Mouse (Mus musculus): ENCODE measurements at regions not wholly inside any gene's neighbourhood (a gene's known extent, or its start where the extent isn't known, plus 50 kb on each side); places are given as distances from the start of the nearest gene placed in this dataset.

- DNase-seq = no peak
These were observed 1068.5 kb upstream of the Klhl29 start for GRCm38 (mm10) chr12:6444026-6444425.

- peak in 1 of 2 experiments; percentile 1 for DNase-seq
These were observed 1042.3 kb upstream of the Klhl29 start for GRCm38 (mm10) chr12:6417804-6418203.

GRCm38 (mm10) chr12:6400591-6400990, 1025.1 kb upstream of the Klhl29 start:
- no peak for DNase-seq

- no peak for DNase-seq
These were observed 1006.4 kb upstream of the Klhl29 start for GRCm38 (mm10) chr12:6381833-6382232.

GRCm38 (mm10) chr12:6367611-6368010, 992.1 kb upstream of the Klhl29 start:
- DNase-seq = no peak

All from heart, adult 18-20 months (tissue).